Mouse (Mus musculus): ENCODE results near the gene Dcaf1. TPM values are rescaled to one million over a fixed set of nuclear protein-coding genes. Genes with fewer than 3 reads are reported as not detected.

The Dcaf1 gene
- polyA plus RNA-seq, 1 experiment from 2014 or later: 26.6 TPM

DNA sequence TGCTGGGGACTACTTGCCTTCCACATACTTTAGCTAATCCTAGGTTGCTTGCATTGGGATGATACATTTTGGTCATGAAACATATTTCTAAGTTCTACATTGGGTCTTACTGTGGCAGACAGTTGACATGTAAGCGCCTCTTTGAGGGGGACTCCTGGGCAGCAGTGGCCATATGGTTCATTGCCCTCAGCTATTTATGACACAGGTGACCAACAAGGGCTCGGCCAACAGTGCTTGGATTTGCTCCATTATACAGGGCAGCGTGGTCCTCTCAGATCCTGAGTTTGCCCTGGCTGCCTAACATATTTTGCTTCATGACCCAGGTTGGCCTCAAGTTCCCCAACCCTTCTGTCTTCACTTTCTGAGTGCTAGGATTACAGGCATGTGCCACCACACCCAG lies 55.0 kb downstream of the Dcaf1 start:
- Histone ChIP-seq H3K9ac (no peak overlapping the region), H3K27ac (ENCODE audit: low read depth) (no peak overlapping the region), H3K4me3 (ENCODE audit: low read depth, low read length) (no peak overlapping the region), H3K36me3 (ENCODE audit: insufficient read depth) (peaks cover 84% of the 10 kb centered on the region), H3K4me2 (no peak overlapping the region), H3K9me3 (ENCODE audit: low read depth, low read length) (no peaks in the 10 kb centered on the region), H3K27me3 (ENCODE audit: insufficient read depth, low read length) (no peaks in the 10 kb centered on the region), H3K4me1 (ENCODE audit: insufficient read depth) (no peaks in the 10 kb centered on the region)
- ATAC-seq (ENCODE audit: insufficient read depth): no peak
- 86% methylated on average over 3 of the region's 3 CpGs for WGBS
- no peak for DNase-seq
- TF ChIP-seq CTCF (IDR thresholded peaks at IDR 0.05; ENCODE audit: low read depth): no peak

DNA sequence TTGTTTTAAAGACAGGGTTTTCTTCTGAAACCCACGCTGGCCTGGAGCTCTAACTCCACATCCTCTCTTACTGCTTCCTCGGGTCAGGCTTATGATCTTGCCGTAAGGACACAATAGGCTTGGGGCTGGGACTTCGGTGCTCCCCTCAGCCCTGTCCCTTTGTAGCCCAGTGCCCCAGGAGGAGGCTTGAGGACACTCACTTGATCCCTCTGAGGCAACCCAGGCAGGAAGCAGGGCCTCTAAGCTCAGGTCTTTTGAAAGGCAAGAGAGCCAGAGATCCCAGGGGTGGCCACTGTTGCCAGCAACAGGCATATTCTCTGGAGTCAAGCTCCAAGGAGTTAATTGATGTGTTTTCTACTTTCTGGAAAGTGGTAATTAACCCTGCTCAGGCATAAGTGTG lies 57.8 kb downstream of the Dcaf1 start:
- Histone ChIP-seq H3K4me1 (ENCODE audit: insufficient read depth) (peaks cover 5% of the 10 kb centered on the region; the same call in 1 of the 2 replicates), H3K9ac (no peak overlapping the region), H3K27me3 (ENCODE audit: insufficient read depth, low read length) (no peaks in the 10 kb centered on the region), H3K27ac (ENCODE audit: low read depth) (no peak overlapping the region; the same call in 1 of the 2 replicates), H3K36me3 (ENCODE audit: insufficient read depth) (peaks cover 91% of the 10 kb centered on the region), H3K9me3 (ENCODE audit: low read depth, low read length) (no peaks in the 10 kb centered on the region), H3K4me2 (no peak overlapping the region), H3K4me3 (ENCODE audit: low read depth, low read length) (no peak overlapping the region)
- ATAC-seq (ENCODE audit: insufficient read depth) (no peak), DNase-seq (no peak)
- 72% methylated on average over 4 of the region's 4 CpGs for WGBS
- TF ChIP-seq CTCF (IDR thresholded peaks at IDR 0.05; ENCODE audit: low read depth): no peak

DNA sequence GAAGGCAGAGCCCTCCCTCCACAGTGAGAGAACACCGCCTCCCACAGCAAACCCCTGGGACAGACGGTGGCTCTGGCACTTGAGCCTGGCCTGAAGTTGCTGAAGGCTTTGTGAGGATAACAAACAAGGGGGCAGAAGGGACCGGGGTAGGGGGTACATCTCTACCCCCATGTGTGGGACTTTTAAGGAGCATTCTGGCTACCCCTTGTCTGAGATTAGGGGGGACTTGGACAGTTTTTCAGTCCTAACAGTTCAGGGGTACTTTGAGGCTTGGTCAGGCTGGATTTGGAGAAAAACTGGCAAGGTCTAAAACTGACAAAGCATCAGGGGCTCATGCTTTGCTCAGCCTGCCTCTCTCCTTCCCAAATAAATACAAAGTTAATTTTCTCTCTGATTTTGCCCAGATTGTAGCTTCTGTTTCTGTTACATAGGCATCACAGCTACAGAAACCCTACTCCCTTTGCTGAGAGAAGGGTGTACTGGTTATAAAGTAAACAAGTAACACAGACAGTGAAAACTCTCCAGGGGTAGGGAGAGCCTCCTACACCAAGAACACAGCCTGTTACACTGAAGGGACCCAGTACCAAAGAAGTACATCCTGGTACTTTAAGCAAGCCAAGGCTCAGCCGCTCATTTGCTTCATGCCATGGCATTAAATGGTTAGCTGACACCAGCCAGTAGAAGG lies 59.5 kb downstream of the Dcaf1 start:
- no peak overlapping the region for H3K9ac ChIP-seq
- H3K4me2 ChIP-seq: no peak overlapping the region
- DNase-seq (peak; percentile 17), ATAC-seq (ENCODE audit: insufficient read depth) (no peak)
- no peaks in the 10 kb centered on the region for H3K27me3 ChIP-seq (ENCODE audit: insufficient read depth, low read length)
- H3K9me3 ChIP-seq (ENCODE audit: low read depth, low read length): no peaks in the 10 kb centered on the region
- peaks cover 84% of the 10 kb centered on the region for H3K36me3 ChIP-seq (ENCODE audit: insufficient read depth)
- H3K4me1 ChIP-seq (ENCODE audit: insufficient read depth): peaks cover 8% of the 10 kb centered on the region; the same call in 1 of the 2 replicates
- H3K4me3 ChIP-seq (ENCODE audit: low read depth, low read length): no peak overlapping the region
- WGBS: 58% methylated on average over 4 of the region's 4 CpGs
- H3K27ac ChIP-seq (ENCODE audit: low read depth): no peak overlapping the region
- TF ChIP-seq CTCF (IDR thresholded peaks at IDR 0.05; ENCODE audit: low read depth): no peak

GRCm38 (mm10) chr9:106882176-106882575 lies 60.5 kb downstream of the Dcaf1 start:
- no peaks in the 10 kb centered on the region for H3K27me3 ChIP-seq (ENCODE audit: insufficient read depth, low read length)
- H3K4me1 ChIP-seq (ENCODE audit: insufficient read depth): peaks cover 8% of the 10 kb centered on the region; the same call in 1 of the 2 replicates
- ATAC-seq (ENCODE audit: insufficient read depth): no peak
- no peak overlapping the region for H3K27ac ChIP-seq (ENCODE audit: low read depth)
- no peak overlapping the region for H3K4me3 ChIP-seq (ENCODE audit: low read depth, low read length)
- no peak overlapping the region for H3K9ac ChIP-seq
- TF ChIP-seq CTCF (IDR thresholded peaks at IDR 0.05; ENCODE audit: low read depth): no peak
- H3K9me3 ChIP-seq (ENCODE audit: low read depth, low read length): no peaks in the 10 kb centered on the region
- 75% methylated on average over 4 of the region's 4 CpGs for WGBS
- peaks cover 77% of the 10 kb centered on the region for H3K36me3 ChIP-seq (ENCODE audit: insufficient read depth)
- no peak for DNase-seq
- H3K4me2 ChIP-seq: no peak overlapping the region

DNA sequence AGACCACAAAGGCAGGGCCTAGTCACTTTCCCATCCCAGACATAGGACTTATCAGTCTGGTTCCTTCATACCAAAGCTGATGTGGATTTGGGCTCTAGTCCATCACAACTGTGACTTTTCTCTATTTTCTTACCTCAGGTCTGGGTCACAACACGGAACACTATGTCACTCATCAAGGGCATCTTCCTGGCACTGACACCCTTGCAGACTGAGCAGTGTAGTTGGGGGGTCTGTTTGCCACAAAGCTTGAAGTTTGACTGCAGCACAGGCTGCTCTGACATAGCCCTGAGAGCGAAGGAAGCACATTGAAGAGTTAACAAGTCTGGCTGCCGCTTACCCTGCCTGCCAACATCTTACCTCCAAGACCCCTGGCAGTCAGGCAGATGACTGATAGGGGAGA lies 61.4 kb downstream of the Dcaf1 start:
- DNase-seq (no peak), ATAC-seq (ENCODE audit: insufficient read depth) (no peak)
- WGBS: 56% methylated on average over 3 of the region's 3 CpGs
- Histone ChIP-seq H3K9ac (peak overlapping the region; percentile 18; the same call in 1 of the 2 replicates), H3K9me3 (ENCODE audit: low read depth, low read length) (no peaks in the 10 kb centered on the region), H3K4me2 (peak overlapping the region; percentile 98), H3K27ac (ENCODE audit: low read depth) (no peak overlapping the region), H3K36me3 (ENCODE audit: insufficient read depth) (peaks cover 77% of the 10 kb centered on the region), H3K4me3 (ENCODE audit: low read depth, low read length) (0 out of 2 replicates have a peak overlapping the region, but pooled peaks have one; percentile 91), H3K27me3 (ENCODE audit: insufficient read depth, low read length) (no peaks in the 10 kb centered on the region), H3K4me1 (ENCODE audit: insufficient read depth) (peaks cover 8% of the 10 kb centered on the region; the same call in 1 of the 2 replicates)
- no peak for TF ChIP-seq CTCF (IDR thresholded peaks at IDR 0.05; ENCODE audit: low read depth)

- Histone ChIP-seq H3K4me3 (ENCODE audit: low read depth, low read length) (peak overlapping the region; percentile 91), H3K4me2 (peak overlapping the region; percentile 98), H3K4me1 (ENCODE audit: insufficient read depth) (peaks cover 8% of the 10 kb centered on the region; the same call in 1 of the 2 replicates), H3K36me3 (ENCODE audit: insufficient read depth) (peaks cover 78% of the 10 kb centered on the region), H3K27ac (ENCODE audit: low read depth) (no peak overlapping the region), H3K9me3 (ENCODE audit: low read depth, low read length) (no peaks in the 10 kb centered on the region), H3K27me3 (ENCODE audit: insufficient read depth, low read length) (no peaks in the 10 kb centered on the region), H3K9ac (peak overlapping the region; percentile 96)
- DNase-seq (peak; percentile 30), ATAC-seq (ENCODE audit: insufficient read depth) (no peak)
- TF ChIP-seq CTCF (IDR thresholded peaks at IDR 0.05; ENCODE audit: low read depth): no peak
- 10% methylated on average over 16 of the region's 16 CpGs for WGBS
These were observed 62.6 kb downstream of the Dcaf1 start for GRCm38 (mm10) chr9:106884306-106884705.

DNA sequence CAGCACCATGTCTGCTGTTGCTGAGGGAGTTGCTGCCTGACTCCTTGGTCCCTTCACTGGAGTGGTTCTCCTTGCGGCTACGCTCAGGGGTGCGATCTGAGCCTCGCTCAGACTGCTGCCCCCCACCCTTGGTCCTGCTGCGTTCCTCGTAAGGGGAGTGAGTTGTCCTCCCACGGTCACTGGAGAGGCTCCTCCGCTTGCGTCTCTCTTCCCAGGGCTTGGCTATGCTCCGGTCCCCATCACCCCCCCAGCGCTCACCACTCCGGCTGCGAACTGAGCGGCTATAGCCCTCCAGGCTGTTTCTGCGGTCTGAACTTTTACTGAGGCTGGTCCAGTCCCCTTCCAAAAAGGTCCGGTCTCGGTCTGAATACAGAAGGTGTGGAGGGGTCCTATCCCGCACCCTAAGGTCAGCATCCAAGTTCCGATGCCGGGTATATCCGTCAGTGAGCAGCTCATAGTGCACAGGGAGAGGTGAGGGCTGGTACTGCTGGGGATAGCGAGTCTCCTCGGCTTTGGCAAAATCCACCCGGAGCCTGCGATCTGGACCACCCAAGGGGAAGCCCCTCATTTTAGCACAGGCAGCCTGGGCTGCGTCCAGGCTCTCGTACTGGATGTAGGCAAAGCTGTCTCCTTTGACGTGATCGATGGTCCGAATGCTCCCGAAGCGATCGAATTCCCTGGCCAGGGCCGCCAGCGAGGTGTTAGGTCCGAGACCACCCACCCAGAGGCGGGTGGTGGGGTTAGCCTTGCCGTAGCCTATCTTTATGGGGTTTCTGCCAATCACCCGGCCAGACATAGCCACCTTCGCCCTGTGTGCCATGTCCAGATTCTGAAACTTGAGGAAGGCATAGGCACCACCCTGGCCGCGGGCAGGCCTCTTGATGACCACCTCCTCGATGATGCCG lies 63.6 kb downstream of the Dcaf1 start:
- peak; percentile 54 for DNase-seq
- TF ChIP-seq CTCF (IDR thresholded peaks at IDR 0.05; ENCODE audit: low read depth): no peak
- WGBS: 8% methylated on average over 44 of the region's 44 CpGs
- peak overlapping the region; percentile 91 for H3K4me3 ChIP-seq (ENCODE audit: low read depth, low read length)
- H3K9me3 ChIP-seq (ENCODE audit: low read depth, low read length): no peaks in the 10 kb centered on the region
- H3K4me2 ChIP-seq: peak overlapping the region; percentile 98
- peak overlapping the region; percentile 96 for H3K9ac ChIP-seq
- no peak overlapping the region for H3K27ac ChIP-seq (ENCODE audit: low read depth)
- peaks cover 8% of the 10 kb centered on the region; the same call in 1 of the 2 replicates for H3K4me1 ChIP-seq (ENCODE audit: insufficient read depth)
- peaks cover 79% of the 10 kb centered on the region for H3K36me3 ChIP-seq (ENCODE audit: insufficient read depth)
- peak; percentile 8; the same call in 1 of the 2 replicates for ATAC-seq (ENCODE audit: insufficient read depth)
- no peaks in the 10 kb centered on the region for H3K27me3 ChIP-seq (ENCODE audit: insufficient read depth, low read length)
